Mouse (Mus musculus) spleen, adult 2 months (tissue): Measurements from ENCODE around the gene Acadvl.

Source experiments
- CTCF ChIP-seq: fragments of 200-500 bp; IDR thresholded peaks from 2 replicates; pipeline ENCODE4 v1.5.1; 2011; ENCODE audit warnings: mild to moderate bottlenecking, inconsistent platforms; ENCODE audit not compliant: insufficient read depth, insufficient read length, insufficient replicate concordance; ENCODE audit errors: extremely low read depth
- POLR2A ChIP-seq: fragments of 200-500 bp; IDR thresholded peaks from 2 replicates; pipeline ENCODE4 v1.6.1; 2011; ENCODE audit warnings: low read depth, low read length, inconsistent platforms

DNA sequence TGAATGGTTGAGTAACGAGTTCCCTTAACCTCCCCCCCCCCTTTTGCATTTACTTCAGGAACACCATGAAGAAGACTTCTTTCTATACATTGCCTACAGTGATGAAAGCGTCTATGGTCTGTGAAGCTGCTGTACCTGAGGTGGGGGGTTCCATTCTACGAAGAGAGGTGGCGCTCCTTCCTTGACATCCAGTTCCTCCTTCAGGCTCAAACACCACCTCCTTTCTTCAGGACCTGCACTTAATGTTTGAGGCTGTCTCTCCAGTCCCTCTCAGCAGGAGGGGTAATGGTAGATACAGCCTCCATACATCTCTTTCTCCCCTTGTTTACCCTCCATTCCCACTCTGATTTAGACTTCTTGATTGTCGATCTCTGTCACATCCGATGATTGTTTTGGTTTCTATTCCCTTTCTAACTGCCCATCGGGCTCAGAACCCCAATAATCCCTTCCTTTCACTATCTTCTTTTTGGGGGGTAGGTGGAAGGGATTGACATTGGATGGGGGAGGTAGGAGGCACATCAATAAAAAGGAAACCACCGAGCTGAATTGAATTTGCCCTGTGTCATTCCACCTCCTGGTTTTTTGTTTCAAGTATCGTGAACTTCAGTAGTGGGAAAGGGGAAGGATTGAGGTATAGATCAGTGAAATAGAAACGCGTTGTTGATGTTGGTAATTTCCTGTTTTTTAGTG is 20.7 kb downstream of the Acadvl start:
- TF ChIP-seq CTCF (no peak), POLR2A (no peak)
